Mouse (Mus musculus): Measurements from ENCODE around the gene Tln1. TPM values are rescaled to one million over a fixed set of nuclear protein-coding genes. Genes with fewer than 3 reads are reported as not detected.

Gene Tln1
- total RNA-seq, 2 experiments from 2014 or later, result 198 to 299 TPM

DNA sequence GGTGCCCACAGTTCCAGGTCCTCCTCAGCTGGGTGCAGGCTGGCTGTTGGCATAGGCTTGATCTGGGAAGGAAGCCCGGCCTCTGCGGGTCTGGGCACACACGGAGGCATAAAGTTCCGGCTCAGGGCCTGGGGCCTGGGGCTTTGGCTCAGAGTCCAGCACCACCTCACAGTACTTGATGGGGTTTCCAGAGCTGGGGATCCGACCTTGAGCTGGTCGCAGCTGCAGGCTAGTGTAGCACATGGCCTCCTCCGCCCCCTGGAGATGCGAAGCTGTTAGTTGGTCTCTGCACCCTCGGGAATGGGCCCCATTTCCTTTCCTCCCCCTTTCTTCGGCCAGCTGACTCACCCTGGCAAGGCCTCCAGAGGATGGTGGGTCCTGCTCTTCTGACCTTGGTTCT lies 79.9 kb downstream of the Tln1 start:
- no peak for ATAC-seq (replicated peaks; ENCODE audit: poor library complexity, severe bottlenecking)

DNA sequence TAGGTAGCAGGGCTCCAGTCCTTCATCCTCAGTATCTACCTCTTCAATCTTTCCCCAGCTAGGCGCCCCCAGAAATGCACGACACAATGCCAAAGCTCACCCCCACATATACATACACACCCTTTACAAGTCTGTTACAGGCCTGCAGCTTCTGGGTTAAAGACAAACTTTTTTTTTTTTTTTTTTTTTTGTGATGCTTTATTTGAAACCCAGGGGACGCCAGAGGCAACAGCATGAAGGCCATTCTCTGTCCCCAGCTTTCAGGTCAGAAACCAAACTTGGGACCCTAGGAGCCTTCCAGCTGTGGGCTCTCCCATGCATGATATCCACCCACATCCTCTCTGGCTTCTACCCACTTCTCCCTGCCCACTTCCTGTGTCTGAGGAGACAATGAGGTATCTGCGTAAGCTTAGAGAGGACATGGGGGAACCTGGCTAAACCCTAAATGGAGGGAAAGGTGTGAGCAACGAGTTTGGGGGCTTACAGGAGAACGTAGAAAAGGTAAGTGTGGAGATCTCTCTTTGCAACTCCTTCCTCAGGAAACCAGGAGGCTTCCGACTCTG lies 80.5 kb downstream of the Tln1 start:
- ATAC-seq (replicated peaks; ENCODE audit: poor library complexity, severe bottlenecking), result peak; percentile 66

Other genes with a start within 250 kb of the Tln1 start
- 1.3 and 2.9 TPM in 2 replicates for gene Rusc2, start 180.7 kb downstream of the Tln1 start, total RNA-seq (2014; fragmentation: Nextera tagmentation)
- gene Rusc2, start 180.7 kb downstream of the Tln1 start, total RNA-seq (2017), result 1.7 and 1.9 TPM in 2 replicates
- gene Fam166b, start 133.6 kb downstream of the Tln1 start, total RNA-seq (2014; fragmentation: Nextera tagmentation), result not detected in 2 replicates
- gene Fam166b, start 133.6 kb downstream of the Tln1 start, total RNA-seq (2017), result not detected in 2 replicates
- gene Tesk1, start 120.8 kb downstream of the Tln1 start, total RNA-seq (2014; fragmentation: Nextera tagmentation), result 6.9 and 24.2 TPM in 2 replicates
- 5.9 and 7.4 TPM in 2 replicates for gene Tesk1, start 120.8 kb downstream of the Tln1 start, total RNA-seq (2017)
- gene Cd72, start 108.1 kb downstream of the Tln1 start, total RNA-seq (2014; fragmentation: Nextera tagmentation), result 7.7 and 11.1 TPM in 2 replicates
- gene Cd72, start 108.1 kb downstream of the Tln1 start, total RNA-seq (2017), result 7.0 and 9.1 TPM in 2 replicates
- not detected in 2 replicates for gene Sit1, start 79.0 kb downstream of the Tln1 start, total RNA-seq (2014; fragmentation: Nextera tagmentation)
- gene Sit1, start 79.0 kb downstream of the Tln1 start, total RNA-seq (2017), result not detected in 2 replicates
- 28.2 and 44.7 TPM in 2 replicates for gene Ccdc107, start 69.8 kb downstream of the Tln1 start, total RNA-seq (2014; fragmentation: Nextera tagmentation)
- gene Ccdc107, start 69.8 kb downstream of the Tln1 start, total RNA-seq (2017), result 48.0 and 56.1 TPM in 2 replicates
- gene Arhgef39, start 63.0 kb downstream of the Tln1 start, total RNA-seq (2014; fragmentation: Nextera tagmentation), result 52.0 and 55.5 TPM in 2 replicates
- gene Arhgef39, start 63.0 kb downstream of the Tln1 start, total RNA-seq (2017), result 63.7 and 81.2 TPM in 2 replicates
- 11.6 and 16.9 TPM in 2 replicates for gene Car9, start 55.7 kb downstream of the Tln1 start, total RNA-seq (2014; fragmentation: Nextera tagmentation)
- gene Car9, start 55.7 kb downstream of the Tln1 start, total RNA-seq (2017), result 4.1 and 7.6 TPM in 2 replicates
- gene Tpm2, start 38.9 kb downstream of the Tln1 start, total RNA-seq (2014; fragmentation: Nextera tagmentation), result 1.6 and 3.8 TPM in 2 replicates
- 2.5 and 5.2 TPM in 2 replicates for gene Tpm2, start 38.9 kb downstream of the Tln1 start, total RNA-seq (2017)
- 10.5 and 13.4 TPM in 2 replicates for gene Creb3, start 359 bp downstream of the Tln1 start, total RNA-seq (2014; fragmentation: Nextera tagmentation)
- 24.9 and 25.7 TPM in 2 replicates for gene Creb3, start 359 bp downstream of the Tln1 start, total RNA-seq (2017)
- gene Rgp1, start 16.0 kb upstream of the Tln1 start, total RNA-seq (2014; fragmentation: Nextera tagmentation), result 28.1 and 30.8 TPM in 2 replicates
- 9.9 and 10.9 TPM in 2 replicates for gene Rgp1, start 16.0 kb upstream of the Tln1 start, total RNA-seq (2017)
- gene Gba2, start 16.2 kb upstream of the Tln1 start, total RNA-seq (2014; fragmentation: Nextera tagmentation), result 10.6 and 19.0 TPM in 2 replicates
- 7.8 and 8.4 TPM in 2 replicates for gene Gba2, start 16.2 kb upstream of the Tln1 start, total RNA-seq (2017)
- gene Msmp, start 21.8 kb upstream of the Tln1 start, total RNA-seq (2014; fragmentation: Nextera tagmentation), result not detected in 2 replicates
- not detected in 2 replicates for gene Msmp, start 21.8 kb upstream of the Tln1 start, total RNA-seq (2017)
- gene Npr2, start 69.2 kb upstream of the Tln1 start, total RNA-seq (2014; fragmentation: Nextera tagmentation), result 0.64 TPM in 1 of 2 replicates, not detected in the other
- 0.31 and 0.56 TPM in 2 replicates for gene Npr2, start 69.2 kb upstream of the Tln1 start, total RNA-seq (2017)
- 1.3 TPM in 1 of 2 replicates, not detected in the other for gene Spag8, start 90.9 kb upstream of the Tln1 start, total RNA-seq (2014; fragmentation: Nextera tagmentation)
- not detected in 2 replicates for gene Spag8, start 90.9 kb upstream of the Tln1 start, total RNA-seq (2017)
- 58.6 and 78.3 TPM in 2 replicates for gene Hint2, start 93.8 kb upstream of the Tln1 start, total RNA-seq (2014; fragmentation: Nextera tagmentation)
- gene Hint2, start 93.8 kb upstream of the Tln1 start, total RNA-seq (2017), result 55.1 and 63.3 TPM in 2 replicates
- 1.9 and 4.9 TPM in 2 replicates for gene Tmem8b, start 106.3 kb upstream of the Tln1 start, total RNA-seq (2014; fragmentation: Nextera tagmentation)
- 0.46 and 0.52 TPM in 2 replicates for gene Tmem8b, start 106.3 kb upstream of the Tln1 start, total RNA-seq (2017)
- gene Fam221b, start 106.5 kb upstream of the Tln1 start, total RNA-seq (2014; fragmentation: Nextera tagmentation), result not detected in 2 replicates
- 0.34 and 0.36 TPM in 2 replicates for gene Fam221b, start 106.5 kb upstream of the Tln1 start, total RNA-seq (2017)
- not detected in 2 replicates for gene Olfr70, start 138.1 kb upstream of the Tln1 start, total RNA-seq (2014; fragmentation: Nextera tagmentation)
- not detected in 2 replicates for gene Olfr70, start 138.1 kb upstream of the Tln1 start, total RNA-seq (2017)
- gene Olfr71, start 147.6 kb upstream of the Tln1 start, total RNA-seq (2014; fragmentation: Nextera tagmentation), result not detected in 2 replicates
- not detected in 2 replicates for gene Olfr71, start 147.6 kb upstream of the Tln1 start, total RNA-seq (2017)
- gene Hrct1, start 164.5 kb upstream of the Tln1 start, total RNA-seq (2014; fragmentation: Nextera tagmentation), result not detected in 2 replicates
- not detected in 2 replicates for gene Hrct1, start 164.5 kb upstream of the Tln1 start, total RNA-seq (2017)
- not detected in 2 replicates for gene Spaar, start 167.3 kb upstream of the Tln1 start, total RNA-seq (2014; fragmentation: Nextera tagmentation)
- gene Spaar, start 167.3 kb upstream of the Tln1 start, total RNA-seq (2017), result not detected in 2 replicates
- gene Olfr159, start 208.3 kb upstream of the Tln1 start, total RNA-seq (2014; fragmentation: Nextera tagmentation), result not detected in 2 replicates
- gene Olfr159, start 208.3 kb upstream of the Tln1 start, total RNA-seq (2017), result not detected in 2 replicates

All from granulocyte monocyte progenitor cell, adult 5-6 weeks (primary cell).